Mouse (Mus musculus) lung, postnatal 4 days (tissue): ENCODE measurements around the gene Inip.

Experiments used
- DNase-seq, 2 experiments: peaks; one replicate each; pipeline ENCODE4 v3.0.0; 2021

The Inip gene

GRCm38 (mm10) chr4:59801489-59801888 is at the start of gene Inip:
TSS of gene Inip (minus strand) at chr4:59801589.
- no peak for DNase-seq

GRCm38 (mm10) chr4:59850181-59850580 is 48.8 kb upstream of the Inip start:
- peak; percentile 75 to 83 for DNase-seq

- no peak for DNase-seq
Observed at GRCm38 (mm10) chr4:59847447-59847846, 46.1 kb upstream of the Inip start.

GRCm38 (mm10) chr4:59845245-59845637 is 43.9 kb upstream of the Inip start:
- no peak for DNase-seq

- no peak for DNase-seq
Observed at GRCm38 (mm10) chr4:59844460-59845244, 43.3 kb upstream of the Inip start.

- peak; percentile 53 to 69 for DNase-seq
Observed at GRCm38 (mm10) chr4:59837659-59838058, 36.3 kb upstream of the Inip start.

- no peak for DNase-seq
Observed at GRCm38 (mm10) chr4:59832810-59833209, 31.4 kb upstream of the Inip start.

- DNase-seq, result peak in 1 of 2 experiments; percentile 42
Observed at GRCm38 (mm10) chr4:59831038-59831437, 29.6 kb upstream of the Inip start.

GRCm38 (mm10) chr4:59829072-59829471 is 27.7 kb upstream of the Inip start:
- no peak for DNase-seq

- DNase-seq, result no peak
Observed at GRCm38 (mm10) chr4:59826381-59826780, 25.0 kb upstream of the Inip start.

- DNase-seq, result no peak
Observed at GRCm38 (mm10) chr4:59825634-59826033, 24.2 kb upstream of the Inip start.

GRCm38 (mm10) chr4:59824860-59825259 is 23.5 kb upstream of the Inip start:
- DNase-seq, result no peak

- DNase-seq, result peak in 1 of 2 experiments; percentile 44
Observed at GRCm38 (mm10) chr4:59823470-59823869, 22.1 kb upstream of the Inip start.

GRCm38 (mm10) chr4:59822119-59822518 is 20.7 kb upstream of the Inip start:
- no peak for DNase-seq

- DNase-seq, result no peak
Observed at GRCm38 (mm10) chr4:59821516-59821915, 20.1 kb upstream of the Inip start.

GRCm38 (mm10) chr4:59819477-59820022 is 18.2 kb upstream of the Inip start:
- DNase-seq, result peak; percentile 72 to 82

GRCm38 (mm10) chr4:59819054-59819472 is 17.7 kb upstream of the Inip start:
- no peak for DNase-seq

GRCm38 (mm10) chr4:59818498-59818897 is 17.1 kb upstream of the Inip start:
- no peak for DNase-seq

- no peak for DNase-seq
Observed at GRCm38 (mm10) chr4:59817790-59818189, 16.4 kb upstream of the Inip start.

GRCm38 (mm10) chr4:59816477-59816876 is 15.1 kb upstream of the Inip start:
- peak; percentile 56 to 79 for DNase-seq

GRCm38 (mm10) chr4:59816016-59816415 is 14.6 kb upstream of the Inip start:
- no peak for DNase-seq

GRCm38 (mm10) chr4:59815121-59815810 is 13.9 kb upstream of the Inip start:
- peak; percentile 86 to 88 for DNase-seq

- DNase-seq, result no peak
Observed at GRCm38 (mm10) chr4:59814094-59814493, 12.7 kb upstream of the Inip start.

GRCm38 (mm10) chr4:59808396-59808795 is 7.0 kb upstream of the Inip start:
- peak in 1 of 2 experiments; percentile 58 for DNase-seq
